Mouse (Mus musculus) midbrain, embryonic 16.5 days (tissue): ENCODE data around the gene Gxylt2. TPM values are rescaled to one million over a fixed set of nuclear protein-coding genes. Genes with fewer than 3 reads are reported as not detected.

ENCODE experiments used
- ATAC-seq: fragments of 200-750 bp; cut with Nextera tagmentation; 2 replicates; pipeline ENCODE4 v1.8.0; 2017; ENCODE audit warnings: moderate TSS enrichment
- H3K27ac ChIP-seq: fragments of 300-500 bp; sonication (generic); 2 replicates; pipeline ENCODE4 v1.5.1; 2014; ENCODE audit warnings: mild to moderate bottlenecking, low read length, mixed read lengths
- H3K27me3 ChIP-seq: fragments of 300-500 bp; sonication (generic); 2 replicates; pipeline ENCODE4 v1.6.1; 2014; ENCODE audit warnings: low read depth, low read length, mixed read lengths; ENCODE audit not compliant: control insufficient read depth, insufficient read depth
- H3K36me3 ChIP-seq: fragments of 300-500 bp; sonication (generic); 2 replicates; pipeline ENCODE4 v1.6.1; 2014; ENCODE audit warnings: mild to moderate bottlenecking, low read length, moderate library complexity, mixed read lengths; ENCODE audit not compliant: control insufficient read depth, insufficient read depth
- H3K4me1 ChIP-seq: fragments of 300-500 bp; sonication (generic); 2 replicates; pipeline ENCODE4 v1.6.1; 2014; ENCODE audit warnings: mild to moderate bottlenecking, low read length, mixed read lengths; ENCODE audit not compliant: control insufficient read depth, insufficient read depth
- H3K4me2 ChIP-seq: fragments of 300-500 bp; sonication (generic); 2 replicates; pipeline ENCODE4 v1.6.1; 2014; ENCODE audit warnings: mild to moderate bottlenecking, low read length, mixed read lengths
- H3K4me3 ChIP-seq: fragments of 300-500 bp; sonication (generic); 2 replicates; pipeline ENCODE4 v1.5.1; 2014; ENCODE audit warnings: low read depth, mild to moderate bottlenecking, low read length, moderate library complexity, mixed read lengths
- H3K9ac ChIP-seq: fragments of 300-500 bp; sonication (generic); 2 replicates; pipeline ENCODE4 v1.6.1; 2014; ENCODE audit warnings: low read depth, low read length, mixed read lengths
- H3K9me3 ChIP-seq: fragments of 300-500 bp; sonication (generic); replicated peaks from 2 replicates; pipeline ENCODE4 v1.6.1; 2014; ENCODE audit warnings: mild to moderate bottlenecking, low read length, mixed read lengths; ENCODE audit not compliant: control insufficient read depth, poor library complexity, severe bottlenecking
- WGBS: fragments of 180-500 bp; shearing (Covaris S2); extraction: QIAGEN DNeasy Blood & Tissue Kit; methylation state at CpG from one replicate; pipeline ENCODE4 v1.1.7; 2014; 5-methylcytosine and 5-hydroxymethylcytosine counted together
- polyA plus RNA-seq: library from polyadenylated mRNA; unstranded; fragments of >200 nt; fragmentation: Nextera tagmentation; extraction: Ambion mirVana; gene quantifications from 2 replicates; pipeline ENCODE4 v1.2.1, GENCODE M21; 2015

The Gxylt2 gene
- 1.2 and 1.3 TPM in 2 replicates for polyA plus RNA-seq

- H3K4me1 ChIP-seq, result peaks cover 11% of the 10 kb centered on the region
- H3K9ac ChIP-seq, result peak within 1 kb of the TSS; percentile 76
- H3K36me3 ChIP-seq, result no peaks in the 10 kb centered on the region
- peak; percentile 96 for ATAC-seq
- peak within 1 kb of the TSS; percentile 60 for H3K4me3 ChIP-seq
- H3K4me2 ChIP-seq, result peak within 1 kb of the TSS; percentile 94
- peaks cover 5% of the 10 kb centered on the region; the same call in 1 of the 2 replicates for H3K27me3 ChIP-seq
- no peaks in the 10 kb centered on the region for H3K9me3 ChIP-seq
- under 1% methylated on average over 38 of the region's 77 CpGs for WGBS
- H3K27ac ChIP-seq, result no peak within 1 kb of the TSS
These were observed at the start of gene Gxylt2 for GRCm38 (mm10) chr6:100704574-100705365. Gene Gxylt2, plus strand, starts transcription at chr6:100704734.

DNA sequence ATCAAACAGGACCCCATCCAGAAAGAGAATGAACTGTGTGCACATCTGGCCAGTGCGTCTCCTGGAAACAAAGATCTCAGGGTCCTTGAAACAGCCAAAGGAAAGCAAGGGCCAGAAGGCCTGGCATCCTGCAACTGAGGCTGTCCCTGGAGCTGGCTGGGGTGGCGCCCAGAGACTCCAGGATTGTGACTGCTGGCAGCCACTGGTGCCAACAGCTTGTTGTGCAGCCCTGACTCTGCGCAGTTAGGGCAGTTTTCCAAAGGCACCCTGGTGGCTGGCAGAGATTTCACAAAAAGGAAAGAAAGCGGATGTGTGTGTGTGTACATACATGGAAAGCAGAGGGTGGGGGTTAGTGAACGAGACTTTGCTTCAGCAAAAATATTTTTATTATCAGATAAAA is 44.1 kb upstream of the Gxylt2 start:
- WGBS, result 63% methylated on average over 5 of the region's 5 CpGs
- Histone ChIP-seq H3K36me3 (no peaks in the 10 kb centered on the region), H3K4me3 (no peak overlapping the region), H3K4me2 (no peak overlapping the region), H3K4me1 (no peaks in the 10 kb centered on the region), H3K27me3 (no peaks in the 10 kb centered on the region), H3K27ac (no peak overlapping the region), H3K9ac (no peak overlapping the region), H3K9me3 (no peaks in the 10 kb centered on the region)
- peak; percentile 68 for ATAC-seq

DNA sequence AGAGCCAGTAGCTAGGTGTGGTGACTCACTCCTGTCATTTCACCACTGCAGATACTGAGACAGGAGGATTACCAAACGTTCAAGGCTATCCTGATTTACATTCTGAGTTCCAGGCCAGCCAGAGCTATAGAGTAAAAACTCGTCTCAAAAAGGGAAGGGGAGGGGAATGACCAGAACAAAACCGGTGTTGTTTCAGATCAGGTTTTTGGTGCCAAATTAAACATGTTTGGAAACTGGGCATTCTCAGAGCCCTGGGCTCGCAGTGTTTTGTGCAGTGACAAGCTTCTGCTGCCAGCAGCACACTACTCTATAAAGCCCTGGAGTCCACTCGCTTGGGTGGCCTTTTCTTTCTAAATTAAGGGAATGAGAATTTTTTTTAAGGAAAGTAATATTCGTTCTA is 42.3 kb upstream of the Gxylt2 start:
- H3K27me3 ChIP-seq, result no peaks in the 10 kb centered on the region
- no peak overlapping the region for H3K27ac ChIP-seq
- H3K9ac ChIP-seq, result no peak overlapping the region
- H3K4me1 ChIP-seq, result no peaks in the 10 kb centered on the region
- H3K4me3 ChIP-seq, result no peak overlapping the region
- H3K36me3 ChIP-seq, result no peaks in the 10 kb centered on the region
- no peak for ATAC-seq
- H3K4me2 ChIP-seq, result no peak overlapping the region
- WGBS, result 72% methylated on average over 6 of the region's 6 CpGs
- H3K9me3 ChIP-seq, result no peaks in the 10 kb centered on the region

DNA sequence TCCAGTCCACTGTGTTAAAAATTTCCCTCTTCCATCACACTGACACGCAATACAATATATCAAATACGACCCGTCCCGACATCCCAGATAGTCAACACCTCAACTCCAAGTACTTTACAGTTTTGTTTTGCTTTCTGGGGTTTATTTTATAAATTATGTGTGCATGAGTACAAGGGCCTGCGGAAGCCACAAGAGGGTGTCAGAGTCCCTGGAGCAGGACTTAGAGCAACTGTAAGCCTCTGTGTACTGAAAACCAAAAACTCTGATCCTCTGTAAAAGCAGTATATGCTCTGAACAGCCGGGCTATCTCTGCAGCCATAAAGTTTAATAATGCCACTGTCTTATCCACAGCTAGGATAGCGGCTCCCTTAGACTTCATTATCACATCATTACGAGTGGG is 36.9 kb upstream of the Gxylt2 start:
- Histone ChIP-seq H3K36me3 (no peaks in the 10 kb centered on the region), H3K4me2 (no peak overlapping the region), H3K4me1 (peaks cover 10% of the 10 kb centered on the region), H3K9ac (no peak overlapping the region), H3K27ac (no peak overlapping the region), H3K4me3 (no peak overlapping the region), H3K9me3 (no peaks in the 10 kb centered on the region), H3K27me3 (peaks cover 5% of the 10 kb centered on the region)
- WGBS, result 93% methylated on average over 8 of the region's 8 CpGs
- ATAC-seq, result no peak

DNA sequence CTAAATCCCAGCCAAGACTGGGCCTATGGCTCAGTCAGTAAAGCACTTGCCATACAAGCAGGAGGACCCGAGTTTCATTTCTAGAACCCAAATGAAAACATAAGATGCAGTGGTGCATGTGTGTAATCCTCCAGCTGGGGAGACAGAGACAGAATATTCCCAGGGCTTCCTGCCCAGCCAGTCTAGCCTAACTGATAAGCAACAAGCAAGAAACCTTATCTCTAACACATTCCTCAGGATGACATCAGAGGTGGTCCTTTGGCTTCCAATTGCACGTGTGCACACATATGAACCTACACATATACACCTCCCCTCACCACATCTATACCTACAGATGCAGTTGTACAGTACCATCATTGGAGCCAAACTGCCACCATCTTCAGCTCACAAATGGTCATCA is 35.7 kb upstream of the Gxylt2 start:
- Histone ChIP-seq H3K4me1 (peaks cover 10% of the 10 kb centered on the region), H3K4me2 (no peak overlapping the region), H3K27ac (no peak overlapping the region), H3K4me3 (no peak overlapping the region), H3K27me3 (peaks cover 7% of the 10 kb centered on the region), H3K36me3 (no peaks in the 10 kb centered on the region), H3K9ac (no peak overlapping the region), H3K9me3 (no peaks in the 10 kb centered on the region)
- ATAC-seq, result no peak
- WGBS, result 73% methylated on average over 2 of the region's 2 CpGs

GRCm38 (mm10) chr6:100670370-100670841 is 34.1 kb upstream of the Gxylt2 start:
- Histone ChIP-seq H3K36me3 (no peaks in the 10 kb centered on the region), H3K9ac (peak overlapping the region; percentile 60), H3K27ac (peak overlapping the region; percentile 50), H3K4me2 (peak overlapping the region; percentile 96), H3K27me3 (peaks cover 7% of the 10 kb centered on the region), H3K4me3 (peak overlapping the region; percentile 86), H3K9me3 (no peaks in the 10 kb centered on the region), H3K4me1 (peaks cover 10% of the 10 kb centered on the region)
- peak; percentile 67 for ATAC-seq
- WGBS, result under 1% methylated on average over 32 of the region's 32 CpGs

DNA sequence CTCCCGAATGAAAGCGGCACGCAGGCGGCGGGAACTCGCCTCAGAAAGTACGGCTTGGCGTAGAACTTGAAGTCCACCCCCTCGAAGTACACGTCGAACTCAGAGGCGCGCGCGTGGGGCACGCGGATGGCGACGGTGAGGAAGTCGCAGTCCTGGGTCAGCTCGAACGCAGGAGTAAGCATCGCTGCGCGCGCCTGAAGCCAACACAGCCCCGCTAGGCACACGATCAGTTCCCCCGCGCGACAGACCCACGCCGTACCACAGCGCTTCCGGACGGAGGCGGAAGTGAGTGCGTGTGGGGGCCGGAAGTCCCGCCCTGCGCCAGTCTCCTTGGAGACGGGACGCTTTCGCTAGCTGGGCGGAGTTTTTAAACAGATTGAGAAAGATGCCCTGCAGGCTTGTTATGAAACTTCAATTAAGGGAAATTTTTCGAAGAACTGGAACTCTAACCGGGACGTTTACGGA is 33.6 kb upstream of the Gxylt2 start, which contains the start of gene Shq1:
Shq1 (minus strand) TSS at position 278 of the 465 bp plus-strand sequence.
- Histone ChIP-seq H3K27me3 (peaks cover 7% of the 10 kb centered on the region), H3K9me3 (no peaks in the 10 kb centered on the region), H3K36me3 (no peaks in the 10 kb centered on the region), H3K4me2 (peak within 1 kb of the TSS; percentile 96), H3K27ac (peak within 1 kb of the TSS; percentile 50), H3K9ac (peak within 1 kb of the TSS; percentile 60), H3K4me1 (peaks cover 10% of the 10 kb centered on the region), H3K4me3 (peak within 1 kb of the TSS; percentile 86)
- ATAC-seq, result peak; percentile 95
- WGBS, result under 1% methylated on average over 49 of the region's 49 CpGs

DNA sequence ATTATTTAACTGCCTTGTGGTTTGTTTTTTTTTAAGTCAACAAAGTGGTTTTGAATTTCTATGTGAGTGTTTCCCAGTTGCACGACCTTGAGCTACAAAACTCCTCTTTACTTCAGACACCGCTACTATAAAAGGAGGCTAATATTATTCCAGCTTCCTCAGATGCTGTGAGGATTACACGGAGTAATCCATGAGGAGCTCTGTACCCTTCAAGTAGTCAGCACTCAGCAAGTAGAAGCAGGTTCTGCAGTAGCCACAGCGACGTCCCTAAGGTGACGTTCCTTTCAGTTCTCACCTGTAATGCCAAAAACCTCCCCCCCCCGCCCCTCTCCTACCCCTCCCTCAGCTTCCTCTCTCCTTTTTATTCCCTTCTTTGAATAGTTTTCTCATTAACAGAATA is 33.1 kb upstream of the Gxylt2 start:
- no peaks in the 10 kb centered on the region for H3K9me3 ChIP-seq
- no peak overlapping the region for H3K27ac ChIP-seq
- 9% methylated on average over 7 of the region's 7 CpGs for WGBS
- H3K4me2 ChIP-seq, result peak overlapping the region; percentile 96
- 0 out of 2 replicates have a peak, but pooled peaks have one; percentile 40 for ATAC-seq
- peak overlapping the region; percentile 86 for H3K4me3 ChIP-seq
- peaks cover 10% of the 10 kb centered on the region for H3K4me1 ChIP-seq
- no peaks in the 10 kb centered on the region for H3K36me3 ChIP-seq
- H3K9ac ChIP-seq, result no peak overlapping the region
- H3K27me3 ChIP-seq, result peaks cover 7% of the 10 kb centered on the region

DNA sequence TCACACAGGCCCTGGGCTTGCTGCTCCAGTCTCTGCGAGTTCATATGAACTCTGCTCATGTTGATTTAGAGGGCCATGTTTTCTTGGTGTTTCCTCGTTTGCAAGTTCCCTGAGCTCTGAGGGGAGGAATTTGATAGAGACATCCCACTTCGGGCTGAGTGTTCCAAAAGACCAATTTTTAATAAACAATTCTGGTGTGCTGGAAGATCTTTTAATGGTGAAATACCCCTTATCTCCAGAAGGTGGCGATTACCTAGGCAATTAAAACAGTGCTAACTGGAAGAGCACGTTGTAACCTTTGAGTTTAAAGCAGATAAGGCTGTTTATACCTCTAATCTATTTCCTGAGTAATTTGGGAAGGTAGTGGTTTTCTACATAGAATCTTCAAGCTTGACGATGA is 29.6 kb upstream of the Gxylt2 start:
- Histone ChIP-seq H3K9ac (no peak overlapping the region), H3K27me3 (peaks cover 7% of the 10 kb centered on the region)
- WGBS, result 27% methylated on average over 6 of the region's 6 CpGs

More for the DNA sequence above, 29.6 kb upstream of the Gxylt2 start:
- no peaks in the 10 kb centered on the region for H3K9me3 ChIP-seq
- H3K27ac ChIP-seq, result no peak overlapping the region
- no peaks in the 10 kb centered on the region for H3K36me3 ChIP-seq
- ATAC-seq, result no peak
- no peak overlapping the region for H3K4me3 ChIP-seq
- H3K4me1 ChIP-seq, result peaks cover 9% of the 10 kb centered on the region
- H3K4me2 ChIP-seq, result no peak overlapping the region
